Mouse (Mus musculus) bone marrow macrophage, adult 2 months (primary cell): ENCODE measurements around the gene Fam222b. TPM values are rescaled to one million over a fixed set of nuclear protein-coding genes. Genes with fewer than 3 reads are reported as not detected.

ENCODE experiments used
- H3K27ac ChIP-seq: 2 replicates; pipeline ENCODE4 v1.5.1; 2012; ENCODE audit warnings: low read depth, low read length; ENCODE audit not compliant: insufficient read depth
- H3K4me1 ChIP-seq: 2 replicates; pipeline ENCODE4 v1.6.1; 2012; ENCODE audit warnings: low read length; ENCODE audit not compliant: control insufficient read depth, insufficient read depth
- H3K4me3 ChIP-seq: 2 replicates; pipeline ENCODE4 v1.5.1; 2012; ENCODE audit warnings: mild to moderate bottlenecking, low read length, moderate library complexity; ENCODE audit not compliant: insufficient read depth
- CTCF ChIP-seq: IDR thresholded peaks from 2 replicates; pipeline ENCODE4 v1.5.1; 2012; ENCODE audit warnings: low read depth, mild to moderate bottlenecking, low read length, moderate library complexity
- POLR2A ChIP-seq: IDR thresholded peaks from 2 replicates; pipeline ENCODE4 v1.6.1; 2012; ENCODE audit warnings: mild to moderate bottlenecking, low read depth, low read length, borderline replicate concordance
- polyA plus RNA-seq: library from polyadenylated mRNA; stranded (reverse); fragments of >200 nt; gene quantifications from 2 replicates; pipeline ENCODE4 v1.2.4, GENCODE M21; 2012; ENCODE audit not compliant: missing spikeins, insufficient read depth, insufficient read length

The Fam222b gene
- polyA plus RNA-seq, 1 experiment: 11.4 TPM

GRCm38 (mm10) chr11:78204287-78204686 lies 109.8 kb downstream of the Fam222b start:
- H3K4me3 ChIP-seq: no peak overlapping the region
- H3K27ac ChIP-seq: no peak overlapping the region
- H3K4me1 ChIP-seq: no peaks in the 10 kb centered on the region
- TF ChIP-seq POLR2A (no peak), CTCF (no peak)

- no peak for TF ChIP-seq POLR2A
- TF ChIP-seq CTCF: no peak
- H3K4me1 ChIP-seq: no peaks in the 10 kb centered on the region
- no peak overlapping the region for H3K4me3 ChIP-seq
- no peak overlapping the region for H3K27ac ChIP-seq
These were observed 111.1 kb downstream of the Fam222b start for GRCm38 (mm10) chr11:78205361-78206206.

Other genes with a start within 250 kb of the Fam222b start
- gene Pipox, start 200.6 kb upstream of the Fam222b start, polyA plus RNA-seq: not detected in 2 replicates
- gene Sez6, start 163.9 kb upstream of the Fam222b start, polyA plus RNA-seq: 0.24 TPM in 1 of 2 replicates, not detected in the other
- 42.5 and 47.8 TPM in 2 replicates for gene Phf12, start 111.9 kb upstream of the Fam222b start, polyA plus RNA-seq
- 2.8 and 3.5 TPM in 2 replicates for gene Dhrs13, start 62.4 kb upstream of the Fam222b start, polyA plus RNA-seq
- 59.0 and 64.0 TPM in 2 replicates for gene Flot2, start 56.7 kb upstream of the Fam222b start, polyA plus RNA-seq
- 18.4 and 19.5 TPM in 2 replicates for gene Eral1, start 14.3 kb upstream of the Fam222b start, polyA plus RNA-seq
- gene Traf4, start 70.9 kb downstream of the Fam222b start, polyA plus RNA-seq: 0.68 TPM in 1 of 2 replicates, not detected in the other
- gene Nek8, start 82.0 kb downstream of the Fam222b start, polyA plus RNA-seq: 4.8 and 5.2 TPM in 2 replicates
- gene Tlcd1, start 82.1 kb downstream of the Fam222b start, polyA plus RNA-seq: 2.2 and 2.5 TPM in 2 replicates
- 867 and 1,013 TPM in 2 replicates for gene Rpl23a, start 88.9 kb downstream of the Fam222b start, polyA plus RNA-seq
- gene Rab34, start 93.8 kb downstream of the Fam222b start, polyA plus RNA-seq: 28.8 and 30.5 TPM in 2 replicates
- 0.92 TPM in 1 of 2 replicates, not detected in the other for gene Proca1, start 98.7 kb downstream of the Fam222b start, polyA plus RNA-seq
- gene Sdf2, start 151.1 kb downstream of the Fam222b start, polyA plus RNA-seq: 83.1 and 103 TPM in 2 replicates
- 33.6 and 39.1 TPM in 2 replicates for gene Supt6, start 151.3 kb downstream of the Fam222b start, polyA plus RNA-seq
- gene 2610507B11Rik, start 167.1 kb downstream of the Fam222b start, polyA plus RNA-seq: 168 and 187 TPM in 2 replicates
- 3.5 and 4.4 TPM in 2 replicates for gene BC030499, start 196.2 kb downstream of the Fam222b start, polyA plus RNA-seq
- gene Spag5, start 206.9 kb downstream of the Fam222b start, polyA plus RNA-seq: 19.3 and 28.1 TPM in 2 replicates
- gene Aldoc, start 228.3 kb downstream of the Fam222b start, polyA plus RNA-seq: 21.9 and 31.0 TPM in 2 replicates
- 80.8 and 85.9 TPM in 2 replicates for gene Pigs, start 233.8 kb downstream of the Fam222b start, polyA plus RNA-seq
- gene Unc119, start 248.8 kb downstream of the Fam222b start, polyA plus RNA-seq: 35.5 and 38.5 TPM in 2 replicates